Mouse (Mus musculus) right cerebral cortex, adult 2 months (tissue): ENCODE data around the gene Dcun1d3.

Source experiments
- DNase-seq, 2 experiments: peaks; one replicate each; pipeline ENCODE4 v3.0.0; 2021 to 2022; ENCODE audit warnings: low spot score in 2 of 2

Gene Dcun1d3

DNA sequence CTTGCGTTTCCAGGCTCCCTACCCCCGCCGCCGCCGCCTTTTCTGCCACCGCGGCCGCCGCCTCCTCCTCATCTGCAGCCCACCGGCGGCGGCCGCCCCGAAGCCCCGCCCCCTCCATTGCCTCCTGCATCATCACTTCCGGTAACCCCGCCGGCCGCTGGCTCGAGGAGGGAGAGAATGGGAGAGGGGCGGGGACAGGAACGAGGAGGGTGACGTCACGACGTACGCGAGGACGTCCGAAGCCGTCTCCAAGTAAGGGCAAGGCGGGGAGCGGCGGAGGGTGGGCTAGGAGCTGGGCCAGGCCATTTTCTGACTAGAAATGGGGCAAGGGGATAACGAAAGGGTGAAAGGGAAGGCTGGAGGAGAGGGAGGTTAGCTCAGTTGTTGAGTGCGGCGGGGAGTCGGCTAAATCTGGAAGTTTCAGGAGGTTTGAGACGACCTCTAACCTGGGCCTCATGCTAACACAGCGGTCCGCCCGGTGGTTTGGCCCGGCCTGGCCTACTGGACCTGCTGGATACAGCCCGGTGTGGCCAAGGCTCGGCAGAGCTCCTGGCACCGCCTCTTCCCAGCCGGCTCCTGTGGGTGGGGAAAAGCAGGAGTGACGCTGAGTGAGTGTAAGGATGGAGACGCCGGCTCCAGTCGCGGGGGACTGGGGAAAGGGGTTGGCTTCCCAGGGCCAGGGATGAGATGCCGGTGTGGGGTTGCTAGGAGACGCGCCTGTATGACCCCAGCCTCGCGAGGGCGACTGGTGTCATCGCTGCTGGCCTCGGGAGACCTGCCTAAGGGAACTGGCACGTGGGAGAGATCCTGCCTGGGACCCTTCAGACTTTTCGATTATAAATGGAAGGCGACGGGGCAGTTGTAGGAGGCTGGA is at the start of gene Dcun1d3, which contains the start of gene Lyrm1:
Dcun1d3 (minus strand) TSS at position 660 of the 874 bp plus-strand sequence.
Lyrm1 (plus strand) TSS at position 223 of the 874 bp plus-strand sequence.
- peak; percentile 96 to 97 for DNase-seq

DNA sequence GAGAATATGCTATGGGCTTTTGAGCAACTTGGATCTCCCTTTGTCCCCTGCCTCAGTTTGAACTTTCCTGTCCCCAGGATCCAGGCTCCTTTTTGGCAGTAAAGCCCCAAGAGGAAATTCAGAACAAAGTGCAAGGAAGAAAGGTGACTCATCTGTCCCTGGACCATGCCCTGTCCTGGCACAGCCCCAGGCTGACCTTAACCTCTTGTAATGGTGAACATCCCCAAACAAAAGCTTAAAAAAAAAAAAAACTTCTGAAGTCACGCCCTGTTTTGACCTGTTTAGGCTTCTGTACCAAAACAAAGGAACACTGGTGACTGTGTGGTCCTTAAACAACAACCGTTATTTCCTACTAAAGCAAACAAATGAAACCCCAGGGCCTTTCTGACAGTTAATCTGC is 45.5 kb upstream of the Dcun1d3 start:
- no peak for DNase-seq

- no peak for DNase-seq
Measured at GRCm38 (mm10) chr7:119937036-119937435, 40.9 kb upstream of the Dcun1d3 start.

- no peak for DNase-seq
Measured at GRCm38 (mm10) chr7:119936321-119936720, 40.2 kb upstream of the Dcun1d3 start.

DNA sequence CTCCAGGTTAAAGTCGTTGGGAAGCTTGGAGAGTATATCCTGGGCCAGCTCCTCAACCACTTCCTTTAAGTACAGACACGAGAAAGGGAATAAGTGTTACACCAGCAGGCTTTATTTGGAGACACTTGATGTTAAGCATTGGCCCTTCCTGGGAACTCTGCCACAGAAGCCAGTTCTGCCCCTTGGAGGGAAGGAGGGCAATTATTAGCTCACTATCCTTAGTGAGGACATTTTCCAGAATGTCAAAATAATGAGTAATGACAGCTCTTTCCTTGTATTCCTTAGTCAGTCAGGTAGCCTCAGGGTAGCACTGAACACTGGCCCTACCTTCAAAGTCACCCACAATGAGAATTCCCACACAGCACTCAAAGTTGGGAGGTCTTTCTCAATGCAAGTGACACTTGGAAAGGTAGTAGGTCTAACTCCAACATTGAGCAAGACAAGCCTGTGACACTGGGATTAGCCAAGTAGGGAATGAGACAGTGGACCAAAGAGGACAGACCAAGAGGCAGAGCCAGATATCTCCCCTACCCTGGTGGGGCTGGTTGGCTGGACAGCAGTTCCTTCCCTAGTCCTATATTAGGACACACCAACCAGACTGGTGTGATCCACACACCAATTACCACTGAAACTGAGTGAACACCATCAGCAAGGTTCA is 32.8 kb upstream of the Dcun1d3 start:
- no peak for DNase-seq

DNA sequence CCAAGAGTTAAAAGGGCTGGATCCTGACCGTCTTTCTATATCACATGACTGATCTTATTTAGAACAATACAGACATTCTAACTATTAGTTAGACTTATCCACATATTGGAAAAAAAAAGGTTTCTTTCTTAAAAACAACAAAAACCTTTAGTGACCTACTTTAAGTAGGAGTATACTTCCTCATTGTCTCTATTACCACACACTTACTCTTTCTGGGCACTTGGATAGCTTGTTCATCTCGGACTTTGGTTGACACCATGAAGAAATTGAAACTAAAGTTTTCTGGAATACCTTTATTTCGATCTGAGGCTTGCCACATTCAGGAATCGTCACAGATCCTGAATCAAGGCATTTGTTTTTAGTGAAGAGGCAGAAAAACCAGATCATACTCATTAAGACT is 25.0 kb upstream of the Dcun1d3 start:
- no peak for DNase-seq

DNA sequence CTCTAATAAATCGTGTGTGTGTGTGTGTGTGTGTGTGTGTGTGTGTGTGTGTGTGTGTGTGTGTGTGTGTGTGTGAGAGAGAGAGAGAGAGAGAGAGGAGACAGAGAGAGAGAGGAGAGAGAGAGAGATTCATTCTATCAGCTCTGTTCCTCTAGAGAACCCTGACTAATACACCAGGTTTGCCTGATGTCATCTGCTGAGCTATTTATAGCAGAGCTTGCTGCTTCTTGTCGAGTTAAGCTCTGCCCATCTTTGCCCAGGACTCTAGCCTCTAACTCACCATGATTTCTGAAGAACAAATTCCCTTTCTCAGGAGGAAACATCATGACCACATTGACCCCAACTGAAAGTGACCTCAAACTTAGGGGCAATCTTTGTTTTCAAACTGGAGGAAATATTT is 24.4 kb upstream of the Dcun1d3 start:
- DNase-seq, result peak in 1 of 2 experiments; percentile 9

GRCm38 (mm10) chr7:119911727-119912126 is 15.6 kb upstream of the Dcun1d3 start:
- DNase-seq, result no peak

- no peak for DNase-seq
Measured at GRCm38 (mm10) chr7:119906523-119907215, 10.6 kb upstream of the Dcun1d3 start.

DNA sequence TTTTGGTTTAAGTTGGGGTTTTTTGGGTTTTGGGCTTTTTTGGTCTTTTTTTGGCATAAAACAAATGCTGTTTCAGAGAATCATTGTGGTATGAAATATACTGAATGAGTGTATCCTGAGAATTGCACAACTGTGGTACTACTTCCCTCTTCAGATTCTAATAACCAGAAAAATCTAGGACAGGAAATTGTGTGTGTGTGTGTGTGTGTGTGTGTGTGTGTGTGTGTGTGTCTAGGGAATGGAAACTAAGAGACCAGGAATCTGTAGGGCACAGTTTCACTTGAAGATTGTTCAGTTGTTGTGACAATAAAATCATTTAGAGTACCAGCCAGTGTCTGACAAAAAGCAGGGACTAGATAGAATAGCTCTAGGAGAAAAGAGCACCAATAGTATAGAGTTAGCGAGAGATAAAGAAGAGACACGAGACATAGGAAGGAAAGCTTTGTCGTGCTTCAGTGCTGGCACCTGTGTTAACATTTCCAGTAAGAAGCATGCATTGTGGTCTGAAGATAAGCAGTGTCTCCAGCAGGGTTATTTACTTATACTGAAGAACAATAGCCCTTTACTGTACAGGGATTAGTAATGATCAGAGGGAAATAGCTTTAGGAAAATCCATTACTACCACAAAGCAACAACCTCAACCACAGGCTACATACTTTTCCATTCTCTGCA is 3.4 kb upstream of the Dcun1d3 start:
- DNase-seq, result no peak

DNA sequence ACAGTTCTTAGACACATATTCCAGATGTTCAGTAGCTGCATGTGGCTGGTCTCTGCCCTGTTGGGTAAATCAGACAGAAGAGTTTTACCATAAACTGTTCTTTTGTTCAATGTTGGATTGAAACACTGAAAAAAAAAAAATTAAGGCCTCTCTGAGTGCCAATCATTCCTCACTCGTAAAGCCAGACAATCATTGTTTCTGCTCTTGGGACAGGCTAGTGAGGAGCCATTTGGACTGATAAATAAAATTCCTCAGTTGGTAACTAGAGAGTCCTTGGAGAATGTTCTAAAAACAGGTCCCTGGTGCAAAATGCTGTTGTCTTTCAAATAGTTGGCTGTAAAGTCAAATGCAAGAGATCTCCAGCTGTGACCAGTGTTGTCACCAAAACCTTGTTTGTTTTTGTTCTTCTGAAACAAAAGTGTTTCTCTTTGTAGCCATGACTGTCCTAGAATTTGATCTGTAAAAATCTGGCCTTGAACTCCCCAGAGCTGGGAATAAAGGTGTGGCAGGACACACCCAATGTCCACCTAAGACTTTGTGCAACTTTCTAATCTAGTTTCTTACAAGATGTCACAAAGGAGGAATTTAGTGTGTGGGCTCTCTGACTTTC is 2.3 kb upstream of the Dcun1d3 start:
- DNase-seq, result no peak

DNA sequence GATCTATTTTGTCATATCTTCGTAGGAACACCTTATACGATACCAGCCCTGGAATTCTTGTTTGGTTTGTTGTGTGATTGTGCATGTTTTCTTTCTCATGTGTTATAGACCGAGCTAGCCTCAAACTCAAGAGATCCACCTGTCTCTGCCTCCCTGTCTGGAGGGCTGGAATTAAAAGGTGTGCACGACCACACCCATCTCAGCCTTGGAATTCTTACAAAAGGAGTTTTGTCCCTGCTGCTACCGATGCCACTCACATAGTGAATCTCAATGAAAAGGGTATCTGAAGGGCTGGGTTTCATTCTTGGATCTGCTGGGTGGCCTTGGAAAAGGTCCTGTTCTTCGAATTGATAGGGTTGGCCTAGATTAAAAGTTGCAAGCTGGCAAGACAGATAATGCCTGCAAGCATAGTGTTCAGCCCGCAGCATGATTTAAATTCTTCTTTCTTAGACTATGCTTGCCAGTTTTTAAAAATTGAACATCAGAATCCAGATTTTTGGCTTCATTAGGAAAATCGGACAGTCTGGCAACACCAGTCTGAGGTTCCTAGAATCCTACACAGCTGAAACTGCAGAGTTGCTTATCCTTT is 1.5 kb upstream of the Dcun1d3 start:
- no peak for DNase-seq

DNA sequence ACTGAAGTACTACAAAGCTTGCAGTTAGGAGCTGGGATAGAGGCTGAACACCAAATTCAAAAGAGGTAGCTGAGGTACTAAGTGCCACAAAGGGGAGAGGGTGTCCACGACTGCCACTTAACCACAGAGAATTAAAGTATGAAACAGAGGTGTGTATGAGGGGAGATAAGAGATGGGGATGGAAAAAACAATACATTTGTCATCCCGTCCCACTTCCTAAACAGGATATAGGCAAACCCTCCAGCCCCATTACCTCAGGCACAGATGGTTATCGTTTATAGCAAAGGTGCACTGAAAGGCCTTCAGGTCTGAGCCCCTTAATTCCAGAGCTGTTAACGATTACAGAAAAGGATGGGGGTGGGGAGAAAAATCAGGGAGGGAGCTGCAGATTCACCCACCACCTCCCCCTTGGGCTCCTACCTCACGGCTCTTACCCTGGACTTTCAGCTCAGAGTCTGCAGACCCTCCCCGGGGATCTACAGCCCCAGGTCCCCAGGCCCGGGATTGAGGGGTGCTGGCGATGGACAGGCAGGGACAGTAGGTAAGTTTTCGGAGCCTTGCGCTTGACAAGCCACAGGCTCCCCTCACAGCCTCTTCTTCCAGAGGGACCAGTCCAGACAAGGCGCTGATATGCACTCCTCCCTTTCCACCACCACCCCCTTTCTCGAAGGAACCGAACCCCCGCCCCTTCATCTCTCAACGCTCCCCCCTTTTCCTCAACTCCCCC is 1.1 kb downstream of the Dcun1d3 start:
- DNase-seq, result peak in 1 of 2 experiments; percentile 17

DNA sequence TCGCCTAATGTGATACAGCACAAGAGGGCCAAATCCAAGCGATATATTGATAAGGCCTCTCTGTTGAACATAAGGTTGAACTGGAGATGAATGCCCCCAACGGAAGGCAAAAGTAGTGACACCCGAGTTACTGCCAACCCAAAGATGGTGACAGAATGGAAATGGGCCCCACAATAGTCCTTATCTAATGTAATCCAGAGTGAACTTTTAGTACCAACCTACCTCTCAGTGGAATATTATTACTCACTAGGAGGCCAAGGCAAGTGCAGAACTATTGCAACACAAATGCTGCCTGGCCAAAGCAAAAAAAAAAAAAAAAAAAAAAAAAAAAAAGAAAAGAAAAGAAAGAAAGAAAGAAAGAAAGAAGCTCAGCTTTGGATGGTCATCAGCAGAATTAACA is 3.4 kb downstream of the Dcun1d3 start:
- DNase-seq, result no peak

DNA sequence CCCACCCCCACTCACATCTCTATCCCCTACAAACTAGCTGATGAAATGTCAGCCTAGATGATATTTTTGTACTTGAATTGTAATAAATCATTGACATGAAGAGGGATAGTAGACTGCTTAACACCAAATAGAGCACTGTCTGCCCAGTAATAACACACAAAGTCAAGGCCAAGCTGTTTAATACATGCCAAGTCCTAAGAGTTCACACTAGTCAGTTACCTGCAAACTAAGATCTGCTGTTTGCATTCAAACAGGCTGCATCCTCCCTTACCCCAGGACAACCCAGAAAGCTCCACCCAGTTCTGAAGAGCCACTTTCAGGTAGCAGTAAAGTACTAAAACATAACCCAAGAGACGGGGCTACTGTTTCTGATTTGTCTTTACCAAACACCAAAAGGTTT is 3.9 kb downstream of the Dcun1d3 start:
- DNase-seq, result no peak

DNA sequence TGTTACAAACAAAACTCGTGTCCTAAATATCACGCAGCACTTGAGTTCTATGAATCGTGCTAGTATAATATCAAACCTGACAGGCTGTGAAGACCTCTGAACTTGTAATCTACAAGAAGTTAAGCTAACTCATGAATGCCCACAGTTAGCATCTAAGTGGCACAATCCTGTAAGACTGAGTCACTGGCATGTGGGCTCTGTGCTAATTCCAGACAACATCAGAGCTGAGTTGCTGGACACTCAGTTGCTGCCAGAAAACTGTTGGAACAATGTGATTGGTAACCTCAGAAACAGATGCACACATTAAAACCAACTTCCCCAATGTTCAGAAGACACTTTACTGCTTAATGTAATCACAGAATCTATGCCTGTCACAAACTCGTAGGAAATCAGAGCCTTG is 8.2 kb downstream of the Dcun1d3 start:
- DNase-seq, result no peak

DNA sequence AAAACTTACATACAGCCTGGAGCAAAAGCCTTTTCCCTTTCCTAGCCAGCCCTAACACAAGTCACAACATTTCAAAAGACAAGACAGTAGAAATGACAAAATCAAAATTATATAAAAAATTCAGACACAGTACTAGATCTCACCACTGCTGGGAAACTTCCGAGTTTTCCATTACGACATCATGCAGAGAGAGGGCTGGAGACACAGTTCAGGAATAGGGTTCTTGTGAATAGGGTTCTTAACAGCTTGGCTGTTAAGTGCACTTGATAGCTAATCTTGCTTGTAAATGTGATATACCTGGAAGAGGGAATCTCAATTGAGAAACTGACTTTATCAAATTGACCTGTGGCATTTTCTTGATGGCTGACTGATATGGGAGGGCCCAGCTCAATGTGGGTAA is 14.9 kb downstream of the Dcun1d3 start:
- DNase-seq, result no peak

DNA sequence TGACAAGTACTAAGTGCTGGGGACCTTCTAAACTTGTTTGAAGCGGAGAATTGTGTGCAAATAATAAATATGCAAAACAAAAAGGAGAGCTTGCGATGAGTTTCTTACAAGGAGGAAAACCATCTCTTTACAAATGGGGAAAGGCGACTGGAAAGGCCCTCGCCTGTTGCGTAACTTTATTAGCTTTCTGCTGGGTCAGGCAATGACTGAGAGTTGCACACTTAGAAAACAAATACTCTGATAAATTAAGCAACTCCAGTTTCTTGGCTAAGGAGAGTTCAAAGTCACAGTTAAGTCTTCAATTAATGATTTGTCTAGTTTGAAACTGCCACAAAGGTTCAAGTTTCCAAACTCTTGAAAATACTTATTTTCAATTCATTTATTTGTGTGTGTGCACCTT is 15.8 kb downstream of the Dcun1d3 start:
- no peak for DNase-seq

DNA sequence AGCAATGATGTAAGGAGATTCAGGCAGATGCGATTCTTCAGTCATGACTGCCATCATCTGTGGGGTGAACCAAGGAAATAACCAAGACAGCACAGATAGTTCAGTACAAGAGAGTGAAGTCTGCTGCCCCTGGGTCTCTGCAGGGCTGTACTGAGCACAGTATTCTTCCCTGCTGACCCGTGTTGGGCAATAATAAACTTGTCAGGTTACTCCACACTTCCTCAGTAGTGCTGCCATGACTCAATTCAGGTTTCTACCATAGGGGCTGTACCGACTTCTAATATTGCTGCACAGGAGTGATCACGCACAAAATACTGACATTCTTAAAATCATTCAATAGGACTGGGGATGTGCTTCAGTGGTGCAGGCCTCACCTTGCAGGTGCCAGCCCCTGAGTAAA is 16.9 kb downstream of the Dcun1d3 start:
- DNase-seq, result no peak

- DNase-seq, result peak; percentile 68 to 71
Measured at GRCm38 (mm10) chr7:119875776-119876440, 20.2 kb downstream of the Dcun1d3 start.
